Mouse (Mus musculus) ovary, adult 18-20 months (tissue): Measurements from ENCODE around the gene Vps35.
A peak's percentile ranks its signal among the peaks of the same experiment; 100 is the strongest.

Experiments used
- DNase-seq: peaks from one replicate; pipeline ENCODE4 v3.0.0; 2022; ENCODE audit warnings: low spot score, mixed read lengths

The Vps35 gene

GRCm38 (mm10) chr8:85299434-85300077 is at the start of gene Vps35, which contains the start of gene Orc6:
Gene Vps35 (minus strand): TSS chr8:85299802.
Gene Orc6 (plus strand): TSS chr8:85299632.
- peak; percentile 90 for DNase-seq

DNA sequence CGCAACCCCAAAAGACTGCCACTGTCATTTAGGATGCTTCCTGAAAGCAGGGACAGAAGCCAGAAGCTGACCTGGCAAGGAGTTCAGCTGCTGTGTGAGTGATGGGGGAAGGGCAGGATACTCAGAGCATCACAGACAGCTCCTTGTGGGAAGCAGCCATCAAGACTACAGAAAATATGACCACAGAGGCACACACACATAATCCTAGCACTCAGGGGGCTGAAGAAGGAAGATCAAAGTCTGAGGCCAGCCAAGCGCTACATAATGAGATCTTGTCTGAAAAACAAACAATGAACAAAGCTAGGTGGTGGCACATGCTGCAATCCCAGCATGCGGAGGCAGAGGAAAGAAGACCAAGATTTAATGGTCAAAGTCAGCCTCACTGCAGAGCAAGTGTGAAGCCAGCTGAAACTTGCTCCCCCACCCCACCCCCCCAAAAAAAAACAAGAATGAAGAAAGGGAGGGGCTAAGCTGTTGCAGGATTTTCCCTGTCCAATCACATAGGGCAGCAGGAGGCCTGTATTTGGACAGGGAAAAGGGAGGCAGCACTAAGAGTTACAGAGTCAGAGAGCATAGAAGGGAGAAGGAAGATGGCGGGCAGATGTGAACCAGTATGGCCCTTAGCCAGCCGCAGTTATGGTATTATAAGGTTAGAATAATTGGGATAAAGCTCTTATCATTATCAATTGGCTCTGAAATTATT is 40.4 kb upstream of the Vps35 start:
- no peak for DNase-seq

GRCm38 (mm10) chr8:85337681-85338080 is 38.1 kb upstream of the Vps35 start:
- no peak for DNase-seq

DNA sequence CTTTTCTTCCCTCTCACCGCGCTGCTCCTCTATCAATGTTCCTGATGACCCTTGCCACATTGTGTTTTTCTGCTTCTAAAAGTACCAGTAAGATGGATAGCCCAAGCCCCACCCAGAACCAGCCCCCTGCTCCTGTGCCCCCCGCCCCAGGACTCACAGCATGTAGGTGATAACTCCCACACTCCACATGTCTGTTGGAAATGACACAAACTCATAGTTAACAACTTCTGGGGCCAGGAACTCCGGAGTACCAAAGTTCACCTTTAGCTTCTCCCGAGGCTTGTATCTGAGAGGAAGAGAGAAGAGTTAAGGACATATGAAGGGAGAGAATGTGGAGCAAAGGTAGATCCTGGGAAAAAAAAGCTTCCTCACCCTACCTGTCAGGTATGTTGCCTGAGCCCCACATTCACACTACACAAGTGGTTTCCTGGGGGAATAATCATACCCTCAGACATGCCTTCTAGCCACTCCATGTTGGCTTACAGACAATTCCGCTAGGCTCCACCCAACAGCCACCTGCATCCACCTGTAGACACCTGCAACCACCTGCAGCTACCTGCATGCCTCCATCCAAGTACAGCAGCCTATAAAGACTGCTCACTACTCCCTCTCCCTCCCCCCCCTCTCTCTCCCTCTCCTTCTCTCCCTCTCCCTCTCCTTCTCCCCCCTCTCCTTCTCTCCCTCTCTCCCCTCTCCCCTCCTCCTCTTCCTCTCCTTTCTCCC is 36.8 kb upstream of the Vps35 start:
- DNase-seq = no peak

- no peak for DNase-seq
Measured at GRCm38 (mm10) chr8:85335105-85335504, 35.5 kb upstream of the Vps35 start.

DNA sequence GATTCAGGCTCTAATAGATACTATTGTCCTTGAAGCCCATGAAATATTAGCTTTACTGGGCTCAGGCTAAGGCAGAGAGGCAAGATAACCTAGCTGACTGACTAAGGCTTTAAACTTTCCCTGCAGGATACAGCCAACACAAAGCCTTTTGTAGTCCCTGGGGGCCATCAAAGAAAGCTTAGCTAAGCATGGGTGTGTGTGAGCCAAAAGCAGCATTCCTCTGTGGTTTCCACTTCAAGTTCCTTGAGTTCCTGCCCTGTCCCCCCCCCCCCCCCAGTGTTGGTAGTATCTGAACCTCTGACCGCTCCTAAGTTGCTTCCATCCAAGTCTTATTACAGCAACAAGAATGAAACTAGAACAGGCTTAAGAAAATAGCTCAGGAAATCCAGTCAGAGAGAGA is 29.9 kb upstream of the Vps35 start:
- no peak for DNase-seq

- no peak for DNase-seq
Measured at GRCm38 (mm10) chr8:85327036-85327435, 27.4 kb upstream of the Vps35 start.

GRCm38 (mm10) chr8:85323084-85323483 is 23.5 kb upstream of the Vps35 start:
- DNase-seq = no peak

- DNase-seq = no peak
Measured at GRCm38 (mm10) chr8:85321981-85322380, 22.4 kb upstream of the Vps35 start.

GRCm38 (mm10) chr8:85318534-85318933 is 18.9 kb upstream of the Vps35 start:
- no peak for DNase-seq

DNA sequence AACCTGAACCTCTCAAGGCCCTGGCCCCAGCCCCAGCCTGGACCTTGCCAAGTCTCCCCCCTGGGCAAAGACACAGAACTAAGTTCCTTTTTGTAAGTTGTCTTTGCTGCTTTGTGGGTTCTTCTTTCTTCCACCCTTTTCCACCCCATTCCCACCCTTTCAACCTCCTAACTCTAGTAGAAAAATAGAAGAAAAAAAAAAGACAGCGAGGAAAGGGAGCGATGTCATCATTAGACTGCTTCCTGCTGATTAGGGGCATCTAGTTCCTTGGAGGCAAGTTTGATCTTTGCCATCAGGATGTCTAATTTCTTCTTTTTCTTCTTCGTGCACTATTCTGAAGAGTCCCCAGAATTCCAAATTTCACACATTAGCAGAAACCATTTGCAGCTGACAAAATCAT is 13.4 kb upstream of the Vps35 start:
- DNase-seq = no peak

DNA sequence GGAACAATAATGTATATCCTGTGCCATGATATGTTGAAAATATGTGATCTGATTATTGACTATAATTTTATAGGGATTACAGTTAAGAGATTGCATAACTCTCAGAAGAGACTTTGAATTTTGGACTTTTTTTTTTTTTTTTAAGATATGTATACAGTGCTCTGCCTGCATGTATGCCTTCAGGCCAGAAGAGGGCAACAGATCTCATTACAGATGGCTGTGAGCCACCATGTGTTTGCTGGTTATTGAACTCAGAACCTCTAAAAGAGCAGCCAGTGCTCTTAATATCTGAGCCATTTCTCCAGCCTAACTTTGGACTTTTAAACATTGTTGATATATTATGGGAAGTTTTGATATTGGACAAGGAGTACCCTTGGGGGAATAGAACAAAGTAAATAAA is 12.1 kb upstream of the Vps35 start:
- DNase-seq = no peak

DNA sequence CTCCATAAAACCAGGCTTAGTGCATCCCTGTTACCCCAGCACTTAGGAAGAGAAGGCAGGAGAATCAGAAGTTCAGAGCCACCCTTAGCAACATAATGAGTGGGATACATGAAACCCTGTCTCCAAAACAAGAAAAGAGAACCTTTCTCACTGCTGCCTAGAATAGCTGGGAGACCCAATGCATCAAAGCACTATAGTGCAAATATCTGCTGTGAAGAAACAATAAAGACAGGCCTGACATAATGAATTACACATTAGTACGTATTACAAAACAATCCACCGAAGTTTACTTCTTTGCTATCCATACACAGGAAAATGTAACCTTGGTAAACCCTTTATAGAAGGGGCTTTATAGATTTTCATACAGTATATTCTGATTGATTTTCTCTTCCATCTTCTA is 9.0 kb upstream of the Vps35 start:
- DNase-seq = no peak

GRCm38 (mm10) chr8:85303531-85303930 is 3.9 kb upstream of the Vps35 start:
- DNase-seq = no peak

DNA sequence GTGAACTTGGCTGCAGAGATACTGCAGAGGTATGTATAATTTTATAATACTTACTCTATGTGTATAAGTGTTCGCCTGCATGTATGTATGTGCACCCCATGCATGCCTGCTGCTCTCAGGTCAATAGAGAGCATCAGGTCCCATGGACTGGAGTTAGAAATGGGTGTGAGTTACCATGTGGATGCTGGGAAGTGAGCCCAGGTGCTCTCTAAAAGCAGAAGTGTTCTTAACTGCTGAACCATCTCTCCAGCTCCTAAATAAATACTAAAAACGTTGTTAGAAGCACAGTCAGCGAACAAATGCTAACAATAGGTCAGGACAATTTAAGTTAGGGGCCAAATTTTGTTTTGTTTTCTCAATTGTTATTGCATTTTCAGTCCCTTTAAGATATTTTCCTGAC is 3.3 kb upstream of the Vps35 start:
- DNase-seq = no peak

GRCm38 (mm10) chr8:85301941-85302340 is 2.3 kb upstream of the Vps35 start:
- DNase-seq = no peak

- no peak for DNase-seq
Measured at GRCm38 (mm10) chr8:85298600-85299433, 785 bp downstream of the Vps35 start.

GRCm38 (mm10) chr8:85286846-85287245 is 12.8 kb downstream of the Vps35 start:
- DNase-seq = no peak

- no peak for DNase-seq
Measured at GRCm38 (mm10) chr8:85227297-85227696, 72.3 kb downstream of the Vps35 start.

DNA sequence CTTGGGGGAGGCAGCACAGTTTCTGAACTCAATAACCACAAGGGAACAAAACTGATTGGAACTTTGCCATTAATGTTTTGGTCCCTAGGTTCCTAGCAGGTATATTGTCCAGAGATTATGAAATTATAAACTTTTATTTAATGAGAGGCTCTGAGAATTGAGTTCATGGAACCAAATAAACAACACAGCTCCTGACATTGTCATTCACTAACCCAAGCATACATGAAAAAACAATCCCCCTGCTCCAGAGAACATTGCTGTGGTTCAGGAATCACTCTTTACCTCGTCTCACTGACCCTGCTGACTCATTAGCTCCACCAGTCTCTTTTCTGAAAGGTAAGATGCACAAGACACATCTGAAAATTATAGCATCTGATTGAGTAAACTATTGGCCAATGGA is 73.9 kb downstream of the Vps35 start, which contains the start of gene Olfr371:
TSS of gene Olfr371 (plus strand) at position 301 of the 400 bp plus-strand sequence.
- DNase-seq = no peak

GRCm38 (mm10) chr8:85220992-85221391 is 78.6 kb downstream of the Vps35 start:
- DNase-seq = no peak

DNA sequence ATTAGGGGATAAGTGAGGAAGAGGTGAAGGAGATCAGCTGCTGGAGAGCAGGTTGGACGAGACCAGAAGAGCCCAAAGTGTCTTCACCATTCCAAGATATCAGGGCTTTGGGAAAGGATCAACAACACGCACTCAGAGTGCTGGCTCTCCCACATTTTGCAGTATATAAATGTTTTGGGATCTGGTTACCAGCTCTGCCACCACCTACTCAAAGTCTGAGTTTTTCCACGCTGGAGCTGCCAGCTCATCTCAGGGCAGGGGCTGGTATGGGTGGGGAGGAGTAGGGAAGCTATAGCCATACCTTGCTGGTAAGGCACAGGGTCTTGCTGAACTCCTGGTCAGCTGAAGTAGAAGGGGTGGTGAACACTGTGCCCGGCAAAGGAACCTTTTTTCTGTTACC is 79.4 kb downstream of the Vps35 start:
- DNase-seq = no peak
